Mouse (Mus musculus) neural tube, embryonic 14.5 days (tissue): ENCODE results near the gene Ovca2. TPM values are rescaled to one million over a fixed set of nuclear protein-coding genes. Genes with fewer than 3 reads are reported as not detected.
A peak's percentile ranks its signal among the peaks of the same experiment; 100 is the strongest.

Experiments used
- ATAC-seq: fragments of 200-750 bp; cut with Nextera tagmentation; 2 replicates; pipeline ENCODE4 v1.8.0; 2017; ENCODE audit warnings: low read depth, mild to moderate bottlenecking, moderate TSS enrichment, moderate library complexity
- H3K27ac ChIP-seq: fragments of 300-500 bp; sonication (generic); 2 replicates; pipeline ENCODE4 v1.5.1; 2014; ENCODE audit warnings: low read depth, mild to moderate bottlenecking, control low read depth, low read length, moderate library complexity, mixed read lengths
- H3K27me3 ChIP-seq: fragments of 300-500 bp; sonication (generic); 2 replicates; pipeline ENCODE4 v1.6.1; 2014; ENCODE audit warnings: low read length; ENCODE audit not compliant: control insufficient read depth, insufficient read depth
- H3K36me3 ChIP-seq: fragments of 300-500 bp; sonication (generic); 2 replicates; pipeline ENCODE4 v1.6.1; 2014; ENCODE audit warnings: low read length, mixed read lengths; ENCODE audit not compliant: control insufficient read depth, insufficient read depth
- H3K4me1 ChIP-seq: fragments of 300-500 bp; sonication (generic); 2 replicates; pipeline ENCODE4 v1.6.1; 2014; ENCODE audit warnings: low read length; ENCODE audit not compliant: control insufficient read depth, insufficient read depth
- H3K4me2 ChIP-seq: fragments of 300-500 bp; sonication (generic); 2 replicates; pipeline ENCODE4 v1.6.1; 2014; ENCODE audit warnings: mild to moderate bottlenecking, low read depth, low read length, control low read depth
- H3K4me3 ChIP-seq: fragments of 300-500 bp; sonication (generic); 2 replicates; pipeline ENCODE4 v1.5.1; 2014; ENCODE audit warnings: low read depth, low read length, control low read depth, mixed read lengths
- H3K9ac ChIP-seq: fragments of 300-500 bp; sonication (generic); replicated peaks from 2 replicates; pipeline ENCODE4 v1.6.1; 2014; ENCODE audit warnings: low read depth, mild to moderate bottlenecking, control low read depth, low read length, mixed read lengths
- H3K9me3 ChIP-seq: fragments of 300-500 bp; sonication (generic); 2 replicates; pipeline ENCODE4 v1.6.1; 2016; ENCODE audit warnings: low read length; ENCODE audit not compliant: control insufficient read depth
- whole genome bisulfite sequencing: fragments of 180-500 bp; shearing (Covaris S2); extraction: QIAGEN DNeasy Blood & Tissue Kit; methylation state at CpG from one replicate; pipeline ENCODE4 v1.1.7; 2014; 5-methylcytosine and 5-hydroxymethylcytosine counted together
- polyA plus RNA-seq: library from polyadenylated mRNA; unstranded; fragments of >200 nt; fragmentation: Nextera tagmentation; extraction: Ambion mirVana; gene quantifications from 2 replicates; pipeline ENCODE4 v1.2.1, GENCODE M21; 2014

Ovca2 gene
- polyA plus RNA-seq, 1 experiment from 2014 or later, result 15.3 TPM

DNA sequence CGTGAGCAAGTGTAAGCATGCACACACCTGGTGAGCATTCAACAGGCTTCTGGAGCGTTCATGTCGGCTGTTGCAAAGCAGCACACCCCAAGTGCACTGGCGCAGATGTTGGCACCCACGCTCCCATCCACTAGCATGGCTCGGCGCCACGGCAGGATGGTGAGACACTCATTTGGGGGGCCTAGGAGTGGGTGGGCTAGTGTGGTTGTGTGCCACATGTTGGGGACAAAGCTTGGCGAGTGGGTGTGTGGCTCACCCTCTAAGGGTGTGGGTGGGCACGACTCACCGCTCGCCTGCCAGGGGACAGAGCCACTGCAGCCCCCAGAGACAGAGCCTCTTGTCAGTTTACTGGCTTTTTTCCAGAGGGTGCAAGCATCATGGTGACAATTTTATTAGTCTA is 22.3 kb upstream of the Ovca2 start:
- Histone ChIP-seq H3K4me3 (no peak overlapping the region), H3K4me2 (no peak overlapping the region), H3K36me3 (no peaks in the 10 kb centered on the region), H3K27me3 (peaks cover 4% of the 10 kb centered on the region), H3K9me3 (no peaks in the 10 kb centered on the region), H3K4me1 (peaks cover 2% of the 10 kb centered on the region; the same call in 1 of the 2 replicates), H3K9ac (no peak overlapping the region), H3K27ac (no peak overlapping the region)
- 86% methylated on average over 12 of the region's 12 CpGs for WGBS
- no peak for ATAC-seq

DNA sequence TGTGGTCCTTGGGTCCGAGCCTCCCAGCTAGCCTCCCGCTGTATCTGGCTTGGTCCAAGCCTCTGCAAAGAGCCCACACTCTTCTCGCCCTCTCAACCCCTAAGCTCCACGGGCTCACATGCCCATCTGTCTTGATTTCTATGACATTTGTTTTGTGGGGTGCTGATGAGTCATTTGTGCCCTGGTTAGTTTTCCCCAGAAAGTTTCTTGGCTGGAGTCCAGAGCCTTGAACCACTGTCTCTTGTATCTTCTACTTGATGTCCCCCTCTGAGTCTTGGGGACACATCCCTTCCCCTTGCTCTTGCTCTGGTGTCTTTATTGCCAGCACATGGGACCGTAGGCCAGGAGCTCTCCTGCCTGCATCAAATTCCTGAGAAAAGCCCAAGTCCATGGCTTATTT is 21.3 kb upstream of the Ovca2 start:
- H3K9ac ChIP-seq, result no peak overlapping the region
- ATAC-seq, result no peak
- H3K9me3 ChIP-seq, result no peaks in the 10 kb centered on the region
- H3K4me1 ChIP-seq, result peaks cover 6% of the 10 kb centered on the region
- H3K27ac ChIP-seq, result no peak overlapping the region
- H3K4me3 ChIP-seq, result no peak overlapping the region
- 82% methylated on average over 5 of the region's 5 CpGs for WGBS
- peaks cover 10% of the 10 kb centered on the region for H3K27me3 ChIP-seq
- no peaks in the 10 kb centered on the region for H3K36me3 ChIP-seq
- no peak overlapping the region for H3K4me2 ChIP-seq

GRCm38 (mm10) chr11:75198792-75199191 is 20.2 kb upstream of the Ovca2 start:
- Histone ChIP-seq H3K36me3 (no peaks in the 10 kb centered on the region), H3K9ac (no peak overlapping the region), H3K4me2 (no peak overlapping the region), H3K9me3 (no peaks in the 10 kb centered on the region), H3K27me3 (peaks cover 20% of the 10 kb centered on the region), H3K27ac (no peak overlapping the region), H3K4me1 (peaks cover 12% of the 10 kb centered on the region), H3K4me3 (no peak overlapping the region)
- WGBS, result 58% methylated on average over 4 of the region's 4 CpGs
- ATAC-seq, result no peak

DNA sequence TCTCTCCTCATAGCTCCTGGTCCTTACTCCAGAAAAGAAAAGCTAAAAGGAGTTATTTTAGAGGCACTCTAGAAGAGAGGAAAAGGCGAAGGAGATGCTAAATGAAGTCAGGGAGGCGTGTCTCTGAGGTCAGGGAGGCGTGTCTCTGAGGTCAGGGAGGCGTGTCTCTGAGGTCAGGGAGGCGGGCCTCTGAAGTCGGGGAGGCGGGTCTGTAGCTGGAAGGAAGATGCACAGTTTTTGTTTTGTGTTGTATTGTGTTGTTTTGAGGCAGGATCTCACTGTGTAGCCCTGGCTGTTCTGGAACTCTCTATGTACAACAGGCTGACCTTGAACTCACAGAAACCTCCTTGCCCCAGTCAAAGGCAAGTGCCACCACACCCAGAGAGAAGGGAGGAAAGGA is 19.3 kb upstream of the Ovca2 start:
- Histone ChIP-seq H3K9ac (no peak overlapping the region), H3K9me3 (no peaks in the 10 kb centered on the region), H3K4me2 (no peak overlapping the region), H3K27ac (no peak overlapping the region), H3K27me3 (peaks cover 26% of the 10 kb centered on the region), H3K4me1 (peaks cover 12% of the 10 kb centered on the region), H3K4me3 (no peak overlapping the region), H3K36me3 (no peaks in the 10 kb centered on the region)
- 37% methylated on average over 7 of the region's 7 CpGs for whole genome bisulfite sequencing
- ATAC-seq, result no peak

DNA sequence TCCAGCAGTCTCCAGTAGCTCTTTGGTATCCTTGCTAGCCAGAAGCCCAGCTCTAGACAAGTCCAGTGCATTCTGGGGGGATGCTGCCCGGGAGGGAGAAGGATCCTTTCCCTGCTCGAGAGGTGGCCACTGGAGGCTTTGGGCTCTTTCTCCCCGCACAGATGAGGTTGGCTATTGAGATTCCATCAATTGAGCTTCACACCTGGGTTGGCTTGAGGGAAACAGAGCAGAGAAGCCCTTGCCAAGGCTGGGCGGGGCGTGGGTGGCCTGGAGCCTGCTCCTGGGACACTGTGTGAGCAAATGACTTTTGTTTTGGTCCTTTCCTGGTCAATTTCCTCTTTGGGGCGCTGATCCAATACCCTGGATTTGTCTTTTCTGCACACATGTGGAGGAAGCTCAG is 17.5 kb upstream of the Ovca2 start:
- no peak for ATAC-seq
- peak overlapping the region; percentile 15; the same call in 1 of the 2 replicates for H3K4me3 ChIP-seq
- peaks cover 26% of the 10 kb centered on the region for H3K27me3 ChIP-seq
- H3K4me1 ChIP-seq, result peaks cover 12% of the 10 kb centered on the region
- peak overlapping the region; percentile 72 for H3K4me2 ChIP-seq
- 54% methylated on average over 6 of the region's 6 CpGs for WGBS
- no peaks in the 10 kb centered on the region for H3K9me3 ChIP-seq
- no peaks in the 10 kb centered on the region for H3K36me3 ChIP-seq
- H3K9ac ChIP-seq, result no peak overlapping the region
- H3K27ac ChIP-seq, result no peak overlapping the region

DNA sequence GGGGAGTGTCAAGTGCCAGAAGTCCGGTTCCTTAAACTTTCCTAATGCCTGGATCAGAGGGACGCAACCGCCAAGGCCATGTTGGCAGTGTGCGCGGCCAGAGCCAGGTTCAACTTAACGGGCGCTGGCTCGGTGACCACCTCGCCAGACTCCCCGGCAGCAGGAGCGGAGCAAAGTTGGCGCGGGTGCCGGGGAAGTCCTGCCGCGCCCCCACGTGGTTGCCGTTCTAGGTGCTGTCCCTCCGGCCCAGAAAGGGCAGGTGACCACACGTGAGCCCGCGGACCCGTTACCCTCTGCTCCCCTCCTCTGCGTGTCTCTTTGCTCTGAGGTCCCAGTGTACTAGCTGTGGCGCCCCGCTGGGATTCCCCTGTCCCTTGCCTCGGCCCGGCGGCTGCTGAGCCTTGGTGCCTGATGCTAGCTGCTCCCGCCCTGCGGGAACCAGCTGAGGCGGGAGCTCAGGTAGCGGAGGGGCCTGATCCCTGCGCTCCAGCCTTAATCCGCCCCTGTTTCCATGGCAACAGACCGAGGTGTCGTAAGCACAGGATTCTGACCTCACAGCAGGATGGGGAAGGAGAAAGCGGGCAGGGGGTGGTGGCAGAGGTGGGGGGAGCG is 16.3 kb upstream of the Ovca2 start:
- Histone ChIP-seq H3K9ac (peak overlapping the region; percentile 58), H3K4me3 (peak overlapping the region; percentile 53), H3K27ac (no peak overlapping the region), H3K9me3 (no peaks in the 10 kb centered on the region), H3K27me3 (peaks cover 26% of the 10 kb centered on the region), H3K4me2 (peak overlapping the region; percentile 72), H3K4me1 (peaks cover 16% of the 10 kb centered on the region), H3K36me3 (no peaks in the 10 kb centered on the region)
- ATAC-seq, result no peak
- under 1% methylated on average over 36 of the region's 39 CpGs for WGBS

- Histone ChIP-seq H3K27ac (0 out of 2 replicates have a peak overlapping the region, but pooled peaks have one; percentile 55), H3K27me3 (peaks cover 26% of the 10 kb centered on the region), H3K36me3 (no peaks in the 10 kb centered on the region), H3K4me1 (peaks cover 22% of the 10 kb centered on the region), H3K9ac (peak overlapping the region; percentile 58), H3K4me3 (peak overlapping the region; percentile 53), H3K4me2 (peak overlapping the region; percentile 72), H3K9me3 (no peaks in the 10 kb centered on the region)
- under 1% methylated on average over 52 of the region's 52 CpGs for WGBS
- ATAC-seq, result no peak
These were observed 15.7 kb upstream of the Ovca2 start for GRCm38 (mm10) chr11:75194121-75194849.

GRCm38 (mm10) chr11:75193256-75194071 is 14.8 kb upstream of the Ovca2 start, which contains the start of gene Rtn4rl1:
Rtn4rl1 (plus strand) TSS chr11:75193783.
- Histone ChIP-seq H3K4me3 (peak within 1 kb of the TSS; percentile 53), H3K9ac (peak within 1 kb of the TSS; percentile 58), H3K9me3 (no peaks in the 10 kb centered on the region), H3K36me3 (no peaks in the 10 kb centered on the region), H3K27ac (peak within 1 kb of the TSS; percentile 55; the same call in 1 of the 2 replicates), H3K4me1 (peaks cover 25% of the 10 kb centered on the region), H3K27me3 (peaks cover 26% of the 10 kb centered on the region), H3K4me2 (peak within 1 kb of the TSS; percentile 72)
- ATAC-seq, result peak; percentile 36
- WGBS, result under 1% methylated on average over 66 of the region's 84 CpGs
